Mouse (Mus musculus): ENCODE data around the gene Auh.

DNA sequence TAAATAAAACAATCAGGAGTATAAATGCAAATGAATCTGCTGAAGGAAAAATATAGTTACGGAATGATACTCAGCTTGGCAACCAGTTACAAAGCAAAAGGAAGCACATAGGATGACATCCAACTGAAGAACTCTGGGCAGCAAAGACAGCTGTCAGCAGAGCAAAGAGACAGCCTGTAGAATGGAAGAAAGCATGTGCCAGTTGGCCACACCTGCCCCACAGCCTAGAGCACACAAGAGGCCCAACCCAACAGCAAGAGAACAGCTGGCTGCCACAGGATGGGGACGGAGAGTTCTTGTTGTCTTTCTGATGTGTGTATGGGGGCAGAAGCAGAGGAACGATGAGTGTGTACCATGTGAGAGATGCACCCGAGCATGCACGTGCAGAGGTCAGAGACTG, 29.8 kb downstream of the Auh start:
- no peak for TF ChIP-seq CTCF (IDR thresholded peaks at IDR 0.05; ENCODE audit: borderline replicate concordance, insufficient read depth, low read length)
- TF ChIP-seq POLR2A (IDR thresholded peaks at IDR 0.05; ENCODE audit: low read depth, low read length): no peak

Data from embryonic fibroblast, embryonic 13.5 days (primary cell).